ENCODE assay signal across 11 mouse cellular contexts in the genomic region with DNA sequence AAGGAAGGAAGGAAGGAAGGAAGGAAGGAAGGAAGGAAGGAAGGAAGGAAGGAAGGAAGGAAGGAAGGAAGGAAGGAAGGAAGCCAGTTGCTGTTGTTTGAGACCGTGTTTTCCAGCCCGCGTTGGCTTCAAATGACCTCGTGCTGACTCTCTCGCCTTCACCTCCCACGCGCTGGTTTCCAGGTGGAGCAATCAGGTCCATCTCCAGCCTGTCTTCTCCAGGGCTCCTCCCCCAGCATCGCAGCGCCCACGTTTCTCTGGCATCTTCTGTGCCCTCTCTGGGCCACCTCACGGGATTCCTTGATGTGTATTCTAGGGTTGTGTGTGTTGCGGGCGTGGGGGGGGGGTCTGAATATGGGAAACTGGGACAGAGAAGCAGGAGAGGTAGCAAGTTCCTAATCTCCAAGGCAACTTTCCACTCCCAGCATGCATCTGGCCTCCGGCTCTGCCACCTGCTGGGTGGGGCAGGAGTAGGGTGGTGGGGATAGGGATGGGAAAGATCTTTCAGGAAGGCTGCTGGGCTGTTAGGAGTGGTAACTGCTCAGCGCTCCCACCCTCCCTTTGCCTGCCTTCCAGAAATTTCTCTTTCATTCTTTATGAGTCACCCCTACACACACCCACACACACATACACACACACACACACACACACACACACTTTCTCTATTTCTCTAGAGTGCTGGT. TPM values are rescaled to one million over a fixed set of nuclear protein-coding genes. Genes with fewer than 3 reads are reported as not detected.
A peak's percentile ranks its signal among the peaks of the same experiment; 100 is the strongest.
DNase-seq lines count a peak whose midpoint lies in the region; ATAC-seq lines count a peak whose summit lies in the region.
"Had no signal": no experiment of that assay in that cellular context is flagged by ENCODE, and none has a peak within 500 bp of the region (broad histone marks: within the 10 kb centered on the region; RNA-seq: fewer than 3 reads in every experiment).

No protein-coding gene starts in this region.

- peak; percentile 34 for DNase-seq in CD4-positive, CD25-positive, alpha-beta regulatory T cell, adult 2 months (ENCODE audit: low read depth, low spot score)
- peak; percentile 61 for DNase-seq in R1 (ENCODE audit: low read depth, low spot score)
- peak; percentile 51 for DNase-seq in layer of hippocampus, adult 9-11 months
- DNase-seq in right cerebral cortex, adult 2 months (ENCODE audit: low spot score in 2 of 2): peak; percentile 56 to 64
- no peak for DNase-seq in gastrocnemius, postnatal 36 days
- no peak for DNase-seq in cerebellum, postnatal 14 days
- DNase-seq in midbrain, embryonic 10.5 days (ENCODE audit: low spot score): no peak
- DNase-seq: heart, adult 11 months had no signal

- no peak for ATAC-seq in CD4-positive, CD25-positive, alpha-beta regulatory T cell, adult 4 months

- intact Hi-C loops in gastrocnemius, postnatal 36 days (cut with DNase I): no loop called here

- WGBS in midbrain, embryonic 10.5 days: 79% methylated on average over 15 of the region's 15 CpGs

- no peak overlapping the region for H3K4me3 ChIP-seq in midbrain, embryonic 10.5 days
- H3K4me3 ChIP-seq: hindbrain, embryonic 13.5 days had no signal

- peaks cover 21% of the 10 kb centered on the region for H3K4me1 ChIP-seq in midbrain, embryonic 10.5 days

- peaks cover 6% of the 10 kb centered on the region; the same call in 1 of the 2 replicates for H3K27me3 ChIP-seq in midbrain, embryonic 10.5 days (ENCODE audit: low read depth, poor library complexity, severe bottlenecking)
- H3K27me3 ChIP-seq: hindbrain, embryonic 13.5 days had no signal

- H3K36me3 ChIP-seq in midbrain, embryonic 10.5 days: no peaks in the 10 kb centered on the region
- H3K36me3 ChIP-seq: hindbrain, embryonic 13.5 days had no signal

- no peak overlapping the region for H3K27ac ChIP-seq in midbrain, embryonic 10.5 days (replicated peaks)
- H3K27ac ChIP-seq: hindbrain, embryonic 13.5 days had no signal

- H3K9me3 ChIP-seq in midbrain, embryonic 10.5 days (replicated peaks): peaks cover 10% of the 10 kb centered on the region; the same call in 1 of the 2 replicates
- H3K9me3 ChIP-seq: hindbrain, embryonic 13.5 days had no signal

RNA-seq across cellular contexts. Expression of a gene that starts 0.7 kb away (rescaled TPM):
- 1 to 10 TPM; 1.1 to 1.6 TPM for polyA plus RNA-seq in CD4-positive, CD25-positive, alpha-beta regulatory T cell, adult 4 months (2017; shearing (Covaris generic))
- total RNA-seq in gastrocnemius, postnatal 36 days (2021): not detected
- polyA plus RNA-seq in midbrain, embryonic 10.5 days (2016; fragmentation: Nextera tagmentation; extraction: Ambion mirVana): 0.62 and 0.85 TPM in 2 replicates
- total RNA-seq: layer of hippocampus, postnatal 25 days had no signal

RNA-seq across cellular contexts. Expression of a gene that starts 18.3 kb away (rescaled TPM):
- not detected for polyA plus RNA-seq in CD4-positive, CD25-positive, alpha-beta regulatory T cell, adult 4 months (2017; shearing (Covaris generic))
- total RNA-seq in gastrocnemius, postnatal 36 days (2021): under 1 TPM in 1 of 2 experiments, not detected in 1; 0.15 TPM
- polyA plus RNA-seq in midbrain, embryonic 10.5 days (2016; fragmentation: Nextera tagmentation; extraction: Ambion mirVana): 0.15 and 0.31 TPM in 2 replicates

RNA-seq across cellular contexts. Expression of a gene that starts 29.3 kb away (rescaled TPM):
- 10 to 100 TPM; 28.0 to 57.1 TPM for polyA plus RNA-seq in CD4-positive, CD25-positive, alpha-beta regulatory T cell, adult 4 months (2017; shearing (Covaris generic))
- total RNA-seq in gastrocnemius, postnatal 36 days (2021): 1 to 10 TPM; 2.5 to 3.1 TPM
- 3.1 and 3.7 TPM in 2 replicates for polyA plus RNA-seq in midbrain, embryonic 10.5 days (2016; fragmentation: Nextera tagmentation; extraction: Ambion mirVana)

RNA-seq across cellular contexts. Expression of a gene that starts 37.9 kb away (rescaled TPM):
- 100 to 1,000 TPM; 198 to 237 TPM for polyA plus RNA-seq in CD4-positive, CD25-positive, alpha-beta regulatory T cell, adult 4 months (2017; shearing (Covaris generic))
- total RNA-seq in gastrocnemius, postnatal 36 days (2021): 100 to 1,000 TPM; 214 to 252 TPM
- 85.1 and 94.5 TPM in 2 replicates for polyA plus RNA-seq in midbrain, embryonic 10.5 days (2016; fragmentation: Nextera tagmentation; extraction: Ambion mirVana)

RNA-seq across cellular contexts. Expression of a gene that starts 54.6 kb away (rescaled TPM):
- polyA plus RNA-seq in CD4-positive, CD25-positive, alpha-beta regulatory T cell, adult 4 months (2017; shearing (Covaris generic)): 100 to 1,000 TPM; 181 to 326 TPM
- total RNA-seq in gastrocnemius, postnatal 36 days (2021): 100 to 1,000 TPM; 111 to 131 TPM
- polyA plus RNA-seq in midbrain, embryonic 10.5 days (2016; fragmentation: Nextera tagmentation; extraction: Ambion mirVana): 279 and 293 TPM in 2 replicates

Comparison
In these comparisons a context has a peak if more than half of its experiments do, and no peak if none do; other contexts are left out.
1. DNase-seq: peak in CD4-positive, CD25-positive, alpha-beta regulatory T cell, adult 2 months (single experiment), R1 (single experiment), layer of hippocampus, adult 9-11 months (single experiment) and right cerebral cortex, adult 2 months (2 of 2); none in gastrocnemius, postnatal 36 days (0 of 2), cerebellum, postnatal 14 days (0 of 2) and midbrain, embryonic 10.5 days (single experiment).